Mouse (Mus musculus): ENCODE results near the gene Tfeb. TPM values are rescaled to one million over a fixed set of nuclear protein-coding genes. Genes with fewer than 3 reads are reported as not detected.

Gene Tfeb
- total and polyA plus RNA-seq, 3 experiments: 16.4 to 22.8 TPM; not detected in 1

- no peak for TF ChIP-seq CTCF (IDR thresholded peaks at IDR 0.05 in 2 of 3, conservative IDR thresholded peaks at IDR 0.05 in 1 of 3; ENCODE audit: control insufficient read depth in 1 of 3, insufficient read depth in 1 of 3, low read depth in 2 of 3, low read length in 3 of 3, poor library complexity in 1 of 3, severe bottlenecking in 1 of 3)
These were observed 17.4 kb downstream of the Tfeb start (continued) for GRCm38 (mm10) chr17:47754246-47754645.

DNA sequence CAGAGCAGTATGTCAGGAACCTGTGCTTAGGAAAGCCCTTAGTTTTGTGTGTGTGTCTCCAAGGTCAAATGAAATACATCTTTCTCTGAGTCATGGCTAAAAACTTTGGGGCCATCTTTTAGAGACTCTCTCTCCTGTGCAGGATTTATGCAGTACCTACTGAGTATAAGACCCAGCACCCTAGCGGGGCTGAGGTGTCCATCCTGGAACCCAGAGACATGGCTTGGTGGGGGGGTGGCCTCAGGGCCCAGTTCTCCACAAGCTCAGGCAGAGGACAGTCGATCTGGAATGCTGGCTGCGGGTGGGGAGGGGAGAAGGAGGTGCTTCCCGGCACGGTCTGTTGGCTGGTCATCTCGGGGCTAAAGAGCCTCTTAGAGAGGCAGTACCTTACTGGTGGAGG lies 19.5 kb downstream of the Tfeb start:
- no peak overlapping the region for H3K4me3 ChIP-seq (ENCODE audit: control insufficient read depth in 1 of 2, insufficient read depth in 1 of 2, low read depth in 2 of 2, low read length in 2 of 2)
- no peak overlapping the region for H3K9ac ChIP-seq (ENCODE audit: control insufficient read depth, low read depth, low read length, poor library complexity, severe bottlenecking)
- no peaks in the 10 kb centered on the region for H3K79me2 ChIP-seq (ENCODE audit: control insufficient read depth, insufficient read depth, low read length, poor library complexity)
- no peak for DNase-seq (ENCODE audit: low read depth, low spot score)
- H3K27me3 ChIP-seq (ENCODE audit: control insufficient read depth in 1 of 2, insufficient read depth in 2 of 2, low read length in 2 of 2): no peaks in the 10 kb centered on the region
- peaks cover 0 to 16% of the 10 kb centered on the region in 2 experiments; a peak in 2 of 4 replicates for H3K36me3 ChIP-seq (ENCODE audit: control insufficient read depth in 1 of 2, insufficient read depth in 2 of 2, low read length in 2 of 2)
- no peak for TF ChIP-seq GABPA (IDR thresholded peaks at IDR 0.05; ENCODE audit: low read depth, low read length)
- TF ChIP-seq NELFE (IDR thresholded peaks at IDR 0.05; ENCODE audit: low read depth, low read length): no peak
- TF ChIP-seq SMC3 (IDR thresholded peaks at IDR 0.05; ENCODE audit: low read depth, low read length): no peak
- TF ChIP-seq ZC3H11A (IDR thresholded peaks at IDR 0.05; ENCODE audit: low read depth, low read length): no peak
- TF ChIP-seq CHD1 (IDR thresholded peaks at IDR 0.05; ENCODE audit: low read depth, low read length): no peak
- TF ChIP-seq RAD21 (IDR thresholded peaks at IDR 0.05; ENCODE audit: low read depth, low read length): no peak
- no peak for TF ChIP-seq NRF1 (IDR thresholded peaks at IDR 0.05; ENCODE audit: insufficient read depth, low read depth, low read length, poor library complexity, severe bottlenecking)
- no peak for TF ChIP-seq ZMIZ1 (IDR thresholded peaks at IDR 0.05; ENCODE audit: low read depth, low read length)
- TF ChIP-seq MYC (IDR thresholded peaks at IDR 0.05; ENCODE audit: low read depth, low read length): no peak
- TF ChIP-seq POLR2AphosphoS5 (IDR thresholded peaks at IDR 0.05; ENCODE audit: borderline replicate concordance, low read depth, low read length): no peak
- TF ChIP-seq MAX (IDR thresholded peaks at IDR 0.05; ENCODE audit: low read length): no peak
- no peak for TF ChIP-seq MXI1 (IDR thresholded peaks at IDR 0.05; ENCODE audit: low read depth, low read length)
- no peak for TF ChIP-seq BHLHE40 (IDR thresholded peaks at IDR 0.05; ENCODE audit: borderline replicate concordance, low read depth, low read length)
- no peak for TF ChIP-seq ZNF384 (IDR thresholded peaks at IDR 0.05; ENCODE audit: low read depth, low read length)
- TF ChIP-seq USF2 (IDR thresholded peaks at IDR 0.05; ENCODE audit: borderline replicate concordance in 1 of 2, insufficient read depth in 1 of 2, low read depth in 1 of 2, low read length in 2 of 2): no peak
- H3K9me3 ChIP-seq (replicated peaks; ENCODE audit: insufficient read depth, low read length): no peaks in the 10 kb centered on the region
- H3K4me1 ChIP-seq (ENCODE audit: control insufficient read depth in 1 of 2, insufficient read depth in 2 of 2, low read length in 2 of 2): peaks cover 10 to 30% of the 10 kb centered on the region in 2 experiments
- no peak overlapping the region for H3K27ac ChIP-seq (ENCODE audit: control insufficient read depth, low read depth, low read length)

- H3K9ac ChIP-seq (ENCODE audit: control insufficient read depth, low read depth, low read length, poor library complexity, severe bottlenecking): no peak overlapping the region
These were observed 20.3 kb downstream of the Tfeb start for GRCm38 (mm10) chr17:47757056-47757610.

More at GRCm38 (mm10) chr17:47757056-47757610, 20.3 kb downstream of the Tfeb start:
- H3K36me3 ChIP-seq (ENCODE audit: control insufficient read depth in 1 of 2, insufficient read depth in 2 of 2, low read length in 2 of 2): peaks cover 0 to 16% of the 10 kb centered on the region in 2 experiments; a peak in 2 of 4 replicates
- H3K27me3 ChIP-seq (ENCODE audit: control insufficient read depth in 1 of 2, insufficient read depth in 2 of 2, low read length in 2 of 2): no peaks in the 10 kb centered on the region
- DNase-seq (ENCODE audit: low read depth, low spot score): no peak
- H3K9me3 ChIP-seq (replicated peaks; ENCODE audit: insufficient read depth, low read length): no peaks in the 10 kb centered on the region
- H3K4me1 ChIP-seq (ENCODE audit: control insufficient read depth in 1 of 2, insufficient read depth in 2 of 2, low read length in 2 of 2): peaks cover 10 to 30% of the 10 kb centered on the region in 2 experiments
- no peak overlapping the region for H3K4me3 ChIP-seq (ENCODE audit: control insufficient read depth in 1 of 2, insufficient read depth in 1 of 2, low read depth in 2 of 2, low read length in 2 of 2)
- H3K27ac ChIP-seq (ENCODE audit: control insufficient read depth, low read depth, low read length): no peak overlapping the region
- no peak for TF ChIP-seq KAT2A (conservative IDR thresholded peaks at IDR 0.05; ENCODE audit: low read depth, low read length)
- TF ChIP-seq ZMIZ1 (IDR thresholded peaks at IDR 0.05; ENCODE audit: low read depth, low read length): no peak
- TF ChIP-seq SMC3 (IDR thresholded peaks at IDR 0.05; ENCODE audit: low read depth, low read length): no peak
- TF ChIP-seq TAL1 (IDR thresholded peaks at IDR 0.05; ENCODE audit: low read length): no peak
- no peak for TF ChIP-seq USF2 (IDR thresholded peaks at IDR 0.05; ENCODE audit: borderline replicate concordance in 1 of 2, insufficient read depth in 1 of 2, low read depth in 1 of 2, low read length in 2 of 2)
- TF ChIP-seq MAX (IDR thresholded peaks at IDR 0.05; ENCODE audit: low read length): no peak
- TF ChIP-seq MAFK (IDR thresholded peaks at IDR 0.05; ENCODE audit: borderline replicate concordance, low read depth, low read length): no peak
- TF ChIP-seq MYC (IDR thresholded peaks at IDR 0.05; ENCODE audit: low read depth, low read length): no peak
- TF ChIP-seq TCF12 (IDR thresholded peaks at IDR 0.05; ENCODE audit: low read depth, low read length): no peak
- no peaks in the 10 kb centered on the region for H3K79me2 ChIP-seq (ENCODE audit: control insufficient read depth, insufficient read depth, low read length, poor library complexity)
